Mouse (Mus musculus): Measurements from ENCODE around the gene Crhr2. TPM values are rescaled to one million over a fixed set of nuclear protein-coding genes. Genes with fewer than 3 reads are reported as not detected.

Gene Crhr2
- polyA plus RNA-seq, 2 experiments: 0.14 to 0.49 TPM

GRCm38 (mm10) chr6:55098603-55099002 lies 34.2 kb downstream of the Crhr2 start:
- no peaks in the 10 kb centered on the region for H3K27me3 ChIP-seq (ENCODE audit: control insufficient read depth, insufficient read depth, low read length)
- no peak for ATAC-seq (ENCODE audit: low FRiP score, low read depth)
- H3K4me3 ChIP-seq (replicated peaks; ENCODE audit: low read length): no peak overlapping the region
- no peak overlapping the region for H3K9ac ChIP-seq (ENCODE audit: low read depth, low read length, severe bottlenecking)
- no peak overlapping the region for H3K4me2 ChIP-seq (replicated peaks; ENCODE audit: low read depth, low read length, severe bottlenecking)
- no peak for DNase-seq (ENCODE audit: low spot score)
- H3K36me3 ChIP-seq (ENCODE audit: control insufficient read depth, insufficient read depth, low read length): no peaks in the 10 kb centered on the region
- H3K4me1 ChIP-seq (ENCODE audit: control insufficient read depth, insufficient read depth, low read length): no peaks in the 10 kb centered on the region
- no peak for TF ChIP-seq POLR2A (IDR thresholded peaks at IDR 0.05; ENCODE audit: borderline replicate concordance, extremely low read depth, insufficient read depth, insufficient read length)
- H3K9me3 ChIP-seq (ENCODE audit: control insufficient read depth, low read length): no peaks in the 10 kb centered on the region
- 67% methylated on average over 5 of the region's 5 CpGs for WGBS
- no peak overlapping the region for H3K27ac ChIP-seq (replicated peaks; ENCODE audit: low read depth, low read length)

- no peaks in the 10 kb centered on the region for H3K36me3 ChIP-seq (ENCODE audit: control insufficient read depth, insufficient read depth, low read length)
- H3K9me3 ChIP-seq (ENCODE audit: control insufficient read depth, low read length): no peaks in the 10 kb centered on the region
- H3K4me2 ChIP-seq (replicated peaks; ENCODE audit: low read depth, low read length, severe bottlenecking): no peak overlapping the region
- H3K27ac ChIP-seq (replicated peaks; ENCODE audit: low read depth, low read length): no peak overlapping the region
- no peak for TF ChIP-seq POLR2A (IDR thresholded peaks at IDR 0.05; ENCODE audit: borderline replicate concordance, extremely low read depth, insufficient read depth, insufficient read length)
- no peaks in the 10 kb centered on the region for H3K27me3 ChIP-seq (ENCODE audit: control insufficient read depth, insufficient read depth, low read length)
- H3K4me1 ChIP-seq (ENCODE audit: control insufficient read depth, insufficient read depth, low read length): no peaks in the 10 kb centered on the region
- ATAC-seq (ENCODE audit: low FRiP score, low read depth) (no peak), DNase-seq (ENCODE audit: low spot score) (no peak)
- 73% methylated on average over 5 of the region's 5 CpGs for WGBS
- H3K9ac ChIP-seq (ENCODE audit: low read depth, low read length, severe bottlenecking): no peak overlapping the region
- H3K4me3 ChIP-seq (replicated peaks; ENCODE audit: low read length): no peak overlapping the region
Measured at GRCm38 (mm10) chr6:55098030-55098429, 34.8 kb downstream of the Crhr2 start.

- Histone ChIP-seq H3K9ac (ENCODE audit: low read depth, low read length, severe bottlenecking) (no peak overlapping the region), H3K36me3 (ENCODE audit: control insufficient read depth, insufficient read depth, low read length) (no peaks in the 10 kb centered on the region), H3K4me2 (replicated peaks; ENCODE audit: low read depth, low read length, severe bottlenecking) (no peak overlapping the region), H3K4me1 (ENCODE audit: control insufficient read depth, insufficient read depth, low read length) (no peaks in the 10 kb centered on the region), H3K4me3 (replicated peaks; ENCODE audit: low read length) (no peak overlapping the region), H3K9me3 (ENCODE audit: control insufficient read depth, low read length) (no peaks in the 10 kb centered on the region), H3K27me3 (ENCODE audit: control insufficient read depth, insufficient read depth, low read length) (no peaks in the 10 kb centered on the region), H3K27ac (replicated peaks; ENCODE audit: low read depth, low read length) (no peak overlapping the region)
- 33% methylated on average over 6 of the region's 6 CpGs for WGBS
- DNase-seq (ENCODE audit: low spot score): no peak
- no peak for TF ChIP-seq POLR2A (IDR thresholded peaks at IDR 0.05; ENCODE audit: borderline replicate concordance, extremely low read depth, insufficient read depth, insufficient read length)
- no peak for ATAC-seq (ENCODE audit: low FRiP score, low read depth)
Measured at GRCm38 (mm10) chr6:55093431-55094146, 39.2 kb downstream of the Crhr2 start.

- ATAC-seq (ENCODE audit: low FRiP score, low read depth) (no peak), DNase-seq (ENCODE audit: low spot score) (no peak)
- H3K36me3 ChIP-seq (ENCODE audit: control insufficient read depth, insufficient read depth, low read length): no peaks in the 10 kb centered on the region
- no peak overlapping the region for H3K27ac ChIP-seq (replicated peaks; ENCODE audit: low read depth, low read length)
- no peaks in the 10 kb centered on the region for H3K9me3 ChIP-seq (ENCODE audit: control insufficient read depth, low read length)
- TF ChIP-seq POLR2A (IDR thresholded peaks at IDR 0.05; ENCODE audit: borderline replicate concordance, extremely low read depth, insufficient read depth, insufficient read length): no peak
- H3K4me2 ChIP-seq (replicated peaks; ENCODE audit: low read depth, low read length, severe bottlenecking): no peak overlapping the region
- WGBS: 89% methylated on average over 9 of the region's 9 CpGs
- H3K4me1 ChIP-seq (ENCODE audit: control insufficient read depth, insufficient read depth, low read length): no peaks in the 10 kb centered on the region
- H3K4me3 ChIP-seq (replicated peaks; ENCODE audit: low read length): no peak overlapping the region
- H3K9ac ChIP-seq (ENCODE audit: low read depth, low read length, severe bottlenecking): no peak overlapping the region
- H3K27me3 ChIP-seq (ENCODE audit: control insufficient read depth, insufficient read depth, low read length): no peaks in the 10 kb centered on the region
Measured at GRCm38 (mm10) chr6:55091396-55091795, 41.4 kb downstream of the Crhr2 start.

- H3K27me3 ChIP-seq (ENCODE audit: control insufficient read depth, insufficient read depth, low read length): no peaks in the 10 kb centered on the region
- H3K36me3 ChIP-seq (ENCODE audit: control insufficient read depth, insufficient read depth, low read length): no peaks in the 10 kb centered on the region
- no peaks in the 10 kb centered on the region for H3K9me3 ChIP-seq (ENCODE audit: control insufficient read depth, low read length)
- H3K27ac ChIP-seq (replicated peaks; ENCODE audit: low read depth, low read length): no peak overlapping the region
- DNase-seq (ENCODE audit: low spot score) (no peak), ATAC-seq (ENCODE audit: low FRiP score, low read depth) (no peak)
- no peak overlapping the region for H3K4me3 ChIP-seq (replicated peaks; ENCODE audit: low read length)
- WGBS: 37% methylated on average over 4 of the region's 4 CpGs
- H3K4me2 ChIP-seq (replicated peaks; ENCODE audit: low read depth, low read length, severe bottlenecking): no peak overlapping the region
- no peaks in the 10 kb centered on the region for H3K4me1 ChIP-seq (ENCODE audit: control insufficient read depth, insufficient read depth, low read length)
- H3K9ac ChIP-seq (ENCODE audit: low read depth, low read length, severe bottlenecking): no peak overlapping the region
- TF ChIP-seq POLR2A (IDR thresholded peaks at IDR 0.05; ENCODE audit: borderline replicate concordance, extremely low read depth, insufficient read depth, insufficient read length): no peak
Measured at GRCm38 (mm10) chr6:55090639-55091038, 42.2 kb downstream of the Crhr2 start.

All from limb, embryonic 14.5 days (tissue).